Mouse (Mus musculus) left cerebral cortex, adult 8-10 months (tissue): ENCODE measurements around the gene Ugt1a8. TPM values are rescaled to one million over a fixed set of nuclear protein-coding genes. Genes with fewer than 3 reads are reported as not detected.
"Not testable (repeated sequence)": the region's sequence is repeated elsewhere in the genome, so short reads cannot be mapped to it uniquely, and the experiment has no call there.

Source experiments
- DNase-seq, 2 experiments: peaks; one replicate each; pipeline ENCODE4 v3.0.0; 2022; ENCODE audit warnings: low spot score in 2 of 2
- total RNA-seq, 4 experiments: library from RNA; stranded (reverse); gene quantifications; 2 replicates each; pipeline ENCODE4 v1.2.4; 2022

The Ugt1a8 gene
- total RNA-seq: not detected

GRCm38 (mm10) chr1:88087513-88087912, at the start of gene Ugt1a8:
Ugt1a8 (plus strand) TSS chr1:88087813.
- DNase-seq: no peak

GRCm38 (mm10) chr1:88043044-88043443, 44.6 kb upstream of the Ugt1a8 start:
- not testable (repeated sequence) for DNase-seq

- not testable (repeated sequence) for DNase-seq
Observed at GRCm38 (mm10) chr1:88044832-88045437, 42.7 kb upstream of the Ugt1a8 start.

- DNase-seq: not testable (repeated sequence)
Observed at GRCm38 (mm10) chr1:88047408-88047807, 40.2 kb upstream of the Ugt1a8 start.

DNA sequence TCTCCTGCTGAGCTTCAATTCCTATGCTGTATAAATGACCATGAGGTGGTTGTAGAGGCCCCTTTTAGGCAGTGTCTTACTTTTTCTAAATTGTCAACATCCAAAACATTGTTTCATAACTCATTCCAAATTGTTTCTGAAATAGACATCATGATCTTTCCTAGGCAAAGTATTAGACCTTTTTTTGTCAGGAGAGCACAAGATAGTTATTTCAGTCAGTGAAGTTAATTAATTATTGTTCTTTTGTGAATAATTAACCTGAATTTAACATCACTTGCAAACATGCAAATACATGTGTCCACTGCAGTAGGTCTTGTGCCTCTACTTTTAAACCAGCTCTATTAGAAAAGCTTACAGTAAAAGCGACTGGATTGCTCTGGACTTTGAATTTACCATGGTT, 32.5 kb upstream of the Ugt1a8 start, which contains the start of gene Ugt1a10:
Gene Ugt1a10, plus strand, starts transcription at position 301 of the 400 bp plus-strand sequence.
- DNase-seq: no peak

- not testable (repeated sequence) for DNase-seq
Observed at GRCm38 (mm10) chr1:88066472-88067102, 21.0 kb upstream of the Ugt1a8 start.

GRCm38 (mm10) chr1:88070495-88070894, 17.1 kb upstream of the Ugt1a8 start, which contains the start of gene Ugt1a9:
Ugt1a9 (plus strand) TSS chr1:88070800.
- no peak for DNase-seq

DNA sequence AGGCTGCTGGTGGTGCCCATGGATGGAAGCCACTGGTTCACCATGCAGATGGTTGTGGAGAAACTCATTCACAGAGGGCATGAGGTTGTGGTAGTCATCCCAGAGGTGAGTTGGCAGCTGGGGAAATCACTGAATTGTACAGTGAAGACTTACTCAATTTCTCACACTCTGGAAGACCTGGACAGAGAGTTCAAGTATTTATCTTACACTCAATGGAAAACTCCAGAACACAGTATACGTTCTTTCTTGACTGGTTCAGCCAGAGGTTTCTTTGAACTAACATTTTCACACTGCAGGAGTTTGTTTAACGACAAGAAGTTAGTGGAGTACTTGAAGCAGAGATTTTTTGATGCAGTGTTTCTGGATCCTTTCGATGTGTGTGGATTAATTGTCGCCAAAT, 16.7 kb upstream of the Ugt1a8 start:
- no peak for DNase-seq

DNA sequence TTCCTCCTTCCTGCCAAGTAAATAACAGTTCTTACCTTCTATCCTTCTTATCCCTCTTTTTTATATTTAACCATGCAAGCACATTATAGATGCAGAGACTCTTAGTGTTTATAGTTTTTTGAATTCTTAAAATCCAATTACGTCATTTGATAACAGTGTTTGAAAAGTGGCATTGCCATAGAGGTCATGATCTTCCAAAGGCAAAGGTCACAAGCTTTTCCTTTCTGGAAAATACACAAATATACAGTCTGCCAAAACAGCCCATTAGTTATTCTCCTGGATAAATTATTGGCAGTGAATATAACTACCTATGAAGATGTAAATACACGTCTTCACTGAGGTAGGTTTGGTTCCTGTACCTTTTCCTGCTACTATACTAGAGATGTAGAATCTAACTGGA, 13.1 kb upstream of the Ugt1a8 start:
- DNase-seq: no peak

GRCm38 (mm10) chr1:88077128-88077527, 10.5 kb upstream of the Ugt1a8 start:
- DNase-seq: no peak

DNA sequence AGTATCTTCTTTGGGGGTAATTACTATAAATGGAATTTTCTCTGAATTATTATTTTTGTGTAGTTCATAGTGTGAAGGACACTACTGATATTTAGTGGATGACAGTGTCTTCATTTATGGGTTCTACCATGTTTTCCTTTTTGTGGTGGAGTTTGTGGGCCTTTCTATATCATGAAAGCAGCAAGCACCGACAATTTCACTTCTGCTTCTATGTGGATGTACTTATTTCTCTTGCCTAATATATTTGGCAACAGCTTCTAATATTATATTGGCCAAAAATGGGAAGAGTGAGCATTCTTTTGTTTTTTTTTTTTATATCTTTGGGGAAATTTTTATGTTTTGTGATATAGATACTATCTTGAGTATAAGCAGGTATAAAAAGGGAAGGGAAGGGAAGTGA, 5.9 kb upstream of the Ugt1a8 start:
- no peak for DNase-seq

GRCm38 (mm10) chr1:88086125-88086524, 1.5 kb upstream of the Ugt1a8 start:
- no peak for DNase-seq

DNA sequence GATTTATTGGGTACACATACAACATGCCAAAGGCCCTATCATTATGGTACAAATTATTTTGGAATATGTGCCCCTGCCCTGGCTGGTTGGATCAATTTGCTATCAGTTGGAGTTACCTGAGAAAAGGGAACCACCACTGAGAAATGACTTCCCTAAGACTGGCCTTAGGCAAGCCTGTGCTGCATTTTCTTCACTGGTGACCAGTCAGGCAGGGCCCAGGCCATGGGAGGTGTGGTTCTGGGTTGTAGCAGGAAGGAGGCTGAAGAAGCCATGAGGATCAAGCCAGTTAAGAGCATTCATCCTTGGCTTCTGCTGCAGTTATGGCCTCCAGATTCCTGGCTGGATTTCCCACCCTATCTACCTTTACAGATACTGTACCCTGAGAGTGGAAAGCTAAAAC, 4.7 kb downstream of the Ugt1a8 start:
- DNase-seq: no peak

DNA sequence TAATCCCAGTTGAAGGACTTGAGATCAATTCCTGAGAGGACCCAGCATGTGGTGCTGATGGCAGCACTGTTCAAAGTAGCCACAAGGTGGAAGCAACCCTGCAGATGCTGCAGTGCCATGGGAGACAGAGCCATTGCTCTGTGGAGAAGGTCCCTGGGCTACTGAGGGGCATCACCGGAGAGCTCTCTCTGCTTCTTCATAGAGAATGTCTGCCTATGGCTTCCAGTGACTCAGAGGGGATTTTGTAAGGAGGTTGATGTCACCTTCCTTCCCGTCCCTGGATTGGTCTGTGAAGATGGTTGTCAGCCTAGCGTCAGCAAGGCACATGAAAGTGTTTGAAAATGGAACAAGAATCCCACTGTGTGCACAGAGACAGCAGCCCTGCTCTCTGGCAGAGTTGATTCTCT, 6.7 kb downstream of the Ugt1a8 start:
- not testable (repeated sequence) for DNase-seq

GRCm38 (mm10) chr1:88094941-88095492, 7.4 kb downstream of the Ugt1a8 start, which contains the start of gene Ugt1a7c:
Ugt1a7c (plus strand) TSS chr1:88095062.
- DNase-seq: no peak

GRCm38 (mm10) chr1:88098546-88098945, 10.9 kb downstream of the Ugt1a8 start:
- DNase-seq: not testable (repeated sequence)

DNA sequence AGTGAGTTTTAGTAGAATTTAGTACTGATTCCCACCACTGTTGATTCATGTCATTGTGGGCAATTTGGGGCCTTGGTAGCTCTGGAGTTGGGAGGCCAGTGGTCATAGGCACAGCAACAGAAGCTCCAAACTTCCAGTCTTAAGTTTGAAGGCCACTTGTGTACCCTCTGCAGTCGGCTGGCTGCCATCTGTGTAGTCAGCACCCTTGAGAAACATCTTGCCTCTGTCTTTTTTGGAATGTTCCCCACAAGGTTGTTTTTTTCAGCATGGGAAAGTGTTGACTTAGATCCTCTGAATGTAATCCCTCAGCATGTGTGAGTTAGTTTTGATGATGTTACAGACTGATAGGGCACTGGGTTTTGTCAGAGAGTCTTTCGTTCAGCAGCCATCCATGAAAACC, 12.1 kb downstream of the Ugt1a8 start:
- not testable (repeated sequence) for DNase-seq

DNA sequence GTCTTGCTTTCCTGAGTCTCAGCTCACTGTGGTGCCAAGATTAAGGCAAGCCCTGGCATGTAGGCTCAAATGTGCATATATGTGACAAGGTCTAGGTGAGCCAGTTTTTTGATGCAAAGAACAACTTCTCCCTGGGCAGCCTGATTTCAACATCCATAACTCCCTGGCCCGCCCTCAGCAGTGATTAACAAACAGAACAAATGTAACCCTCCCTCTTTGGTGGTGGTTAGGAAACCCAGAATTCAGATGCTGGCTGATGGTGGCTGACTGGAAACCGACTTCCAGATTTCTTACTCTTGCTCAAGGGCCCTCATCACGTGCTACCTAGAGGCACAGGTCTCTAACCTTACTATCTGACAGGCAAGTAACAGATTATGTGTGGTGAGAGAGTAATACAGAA, 15.4 kb downstream of the Ugt1a8 start, which contains the start of gene Ugt1a6b:
Gene Ugt1a6b, plus strand, starts transcription at position 234 of the 400 bp plus-strand sequence.
- not testable (repeated sequence) for DNase-seq

DNA sequence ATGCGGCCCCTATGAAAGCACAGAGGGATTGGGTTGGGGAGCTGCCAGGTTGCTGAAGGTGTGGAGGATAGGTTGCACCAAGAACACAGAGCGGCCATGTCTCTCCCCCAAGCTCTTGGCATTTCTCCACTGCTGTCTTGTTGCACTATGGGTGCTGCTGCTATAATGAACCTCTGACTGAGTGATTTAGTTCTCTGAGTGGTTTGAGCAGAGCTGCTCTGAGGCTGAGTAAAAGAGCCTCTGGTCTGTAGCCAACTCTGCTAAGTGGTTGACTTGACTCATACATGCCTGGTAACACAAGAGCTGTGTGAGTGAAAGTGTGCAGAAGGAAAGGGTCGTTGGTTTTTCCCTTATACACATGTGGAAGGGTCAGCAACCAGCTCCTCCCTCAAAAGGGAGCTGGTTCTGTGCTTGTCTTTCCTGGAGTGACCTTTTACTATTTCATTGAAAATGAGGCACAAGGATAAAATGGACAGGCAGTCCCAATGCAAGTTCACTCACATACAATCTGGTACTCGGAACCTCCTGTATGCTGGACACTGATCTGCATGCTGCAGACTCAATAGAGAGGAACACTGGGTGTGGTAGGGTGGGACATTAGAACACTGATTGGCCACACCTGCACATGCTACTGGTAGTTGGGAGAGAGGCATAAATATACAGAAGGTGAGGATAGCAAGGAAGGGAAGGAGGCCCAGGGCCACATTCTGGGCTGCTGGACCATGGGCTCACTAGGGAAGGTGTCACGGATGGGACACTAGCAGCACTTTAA, 16.3 kb downstream of the Ugt1a8 start:
- not testable (repeated sequence) for DNase-seq

GRCm38 (mm10) chr1:88104667-88105430, 17.2 kb downstream of the Ugt1a8 start:
- no peak for DNase-seq

DNA sequence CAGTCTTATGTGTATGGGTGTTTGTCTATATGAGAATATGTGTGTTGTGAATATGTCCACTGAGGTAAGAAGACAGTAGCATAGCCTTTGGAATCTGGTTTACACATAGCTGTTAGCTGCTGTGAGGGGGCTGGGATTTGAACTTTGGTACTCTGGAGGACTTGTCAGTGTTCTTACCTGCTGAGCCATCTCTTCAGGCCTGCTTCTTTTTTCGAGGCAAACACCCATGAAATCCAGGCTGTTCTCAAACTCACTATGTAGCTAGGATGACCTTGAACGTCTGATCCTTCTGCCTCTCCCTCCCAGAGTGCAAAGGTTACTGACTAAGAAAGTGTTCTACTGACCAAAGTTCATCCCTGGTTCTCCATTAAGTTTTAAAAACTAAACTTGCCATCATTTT, 18.0 kb downstream of the Ugt1a8 start:
- DNase-seq: no peak
